Mouse (Mus musculus) ZHBTc4 (cell line): ENCODE data around the gene Sik3.
A peak's percentile ranks its signal among the peaks of the same experiment; 100 is the strongest.

ENCODE experiments used
- DNase-seq: peaks from one replicate; pipeline ENCODE4 v3.0.0-alpha.2; 2011; ENCODE audit warnings: low read depth, low spot score

Gene Sik3

DNA sequence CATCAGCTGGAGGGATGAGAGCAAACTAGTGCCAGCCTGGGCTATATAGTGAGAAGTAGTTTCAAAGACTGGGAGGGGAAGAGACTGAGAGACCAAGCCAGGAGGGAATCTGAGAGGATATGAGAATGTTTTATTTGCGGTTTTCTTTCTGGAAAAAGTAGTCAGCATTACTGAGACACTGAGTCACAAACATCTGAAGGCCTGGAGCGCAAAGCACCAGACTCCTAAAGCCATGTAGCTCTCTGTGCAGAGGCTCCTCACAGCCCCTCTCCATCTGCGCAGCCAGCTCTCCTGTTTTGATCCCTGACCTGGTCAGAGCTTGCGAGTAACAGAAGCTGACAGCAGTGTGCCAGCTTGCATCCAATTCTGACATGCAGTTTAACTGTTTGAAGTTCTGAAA, 175.8 kb downstream of the Sik3 start:
- DNase-seq = no peak

DNA sequence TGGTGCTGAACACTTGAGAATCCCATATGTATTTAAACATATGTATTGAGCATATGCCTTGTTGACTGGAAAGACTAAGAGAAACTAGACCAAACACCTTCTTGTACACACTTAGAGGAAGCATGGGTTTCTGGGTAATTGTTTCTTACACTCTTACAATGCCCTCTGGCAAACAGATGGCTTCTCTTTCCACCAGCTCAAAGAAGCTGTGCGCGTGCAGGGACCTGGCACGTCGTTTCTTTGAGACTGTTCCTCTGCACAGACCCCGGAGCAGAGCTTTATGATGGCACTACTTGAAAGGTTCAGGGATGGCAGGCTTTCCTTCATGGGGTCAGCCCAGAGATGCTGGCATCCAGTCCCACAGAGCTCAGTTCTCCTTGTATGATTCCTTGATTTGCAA, 176.3 kb downstream of the Sik3 start:
- no peak for DNase-seq

DNA sequence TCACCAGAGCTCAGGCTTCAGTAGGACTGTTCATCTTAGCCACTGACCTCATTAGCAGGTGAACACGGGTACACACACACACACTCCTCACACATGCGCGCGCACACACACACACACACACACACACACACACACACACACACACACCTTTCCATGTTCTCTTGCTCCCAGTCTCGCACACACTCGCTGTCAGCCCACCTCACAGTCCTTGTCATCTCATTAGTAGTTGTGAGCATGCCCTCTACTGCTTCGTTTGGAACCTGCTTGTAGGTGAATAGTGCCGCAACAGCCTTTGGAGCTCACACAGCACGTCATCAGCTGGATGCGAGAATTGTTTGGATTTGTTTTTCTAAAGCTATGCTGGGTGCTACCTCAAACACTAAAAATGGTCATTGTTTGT, 176.8 kb downstream of the Sik3 start:
- no peak for DNase-seq

DNA sequence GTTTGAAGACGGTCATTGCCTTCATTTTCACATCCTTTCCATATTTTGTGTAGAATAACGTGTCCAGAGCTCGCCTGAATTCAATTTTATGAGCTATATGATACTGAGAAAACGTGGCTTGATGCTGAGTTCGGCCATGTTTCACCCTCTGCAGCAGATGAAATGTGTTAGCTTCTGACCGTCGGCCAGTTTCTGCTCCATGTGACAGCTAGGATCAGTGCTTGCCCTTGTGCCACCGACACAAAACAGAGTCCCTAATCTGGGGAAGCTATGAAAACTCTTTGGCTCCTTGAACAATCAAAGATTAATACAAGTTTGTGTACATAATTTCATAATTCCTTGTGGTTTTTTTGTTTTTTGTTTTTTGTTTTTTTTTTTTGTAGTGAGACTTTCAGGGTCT, 178.6 kb downstream of the Sik3 start:
- DNase-seq = no peak

DNA sequence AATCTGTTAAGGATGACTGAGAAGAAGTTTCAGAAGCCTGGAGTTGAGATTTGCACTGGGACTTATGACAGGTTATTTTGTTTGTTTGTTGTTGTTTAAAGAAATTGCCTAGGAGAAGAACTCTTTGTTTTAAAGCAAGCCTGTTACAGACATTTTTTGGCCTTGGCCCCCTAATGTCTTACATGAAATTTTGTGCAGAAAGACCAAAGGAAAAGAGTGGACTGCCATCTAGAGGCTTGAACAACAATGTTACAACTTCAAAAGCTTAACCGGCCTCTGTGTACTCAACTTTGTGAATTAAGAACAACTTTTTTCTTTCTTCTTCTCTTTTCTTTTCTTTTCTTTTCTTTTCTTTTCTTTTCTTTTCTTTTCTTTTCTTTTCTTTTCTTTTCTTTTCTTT, 179.0 kb downstream of the Sik3 start:
- DNase-seq = peak; percentile 32

DNA sequence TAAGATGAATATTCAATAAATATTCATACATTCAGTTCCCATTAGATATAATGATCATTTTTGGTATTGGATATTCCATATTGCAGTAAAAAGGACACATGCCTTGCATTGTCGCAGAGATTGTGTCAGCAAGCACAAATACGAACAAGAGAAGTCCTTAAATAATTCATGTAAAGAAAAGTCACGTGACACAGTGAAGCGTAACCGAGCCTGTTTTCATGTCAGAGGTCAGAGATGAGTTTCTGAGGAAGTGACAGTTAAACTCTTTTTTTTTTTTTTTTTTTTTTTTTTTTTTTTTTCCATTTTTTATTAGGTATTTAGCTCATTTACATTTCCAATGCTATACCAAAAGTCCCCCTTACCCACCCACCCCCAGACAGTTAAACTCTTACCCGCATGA, 180.0 kb downstream of the Sik3 start:
- DNase-seq = no peak

DNA sequence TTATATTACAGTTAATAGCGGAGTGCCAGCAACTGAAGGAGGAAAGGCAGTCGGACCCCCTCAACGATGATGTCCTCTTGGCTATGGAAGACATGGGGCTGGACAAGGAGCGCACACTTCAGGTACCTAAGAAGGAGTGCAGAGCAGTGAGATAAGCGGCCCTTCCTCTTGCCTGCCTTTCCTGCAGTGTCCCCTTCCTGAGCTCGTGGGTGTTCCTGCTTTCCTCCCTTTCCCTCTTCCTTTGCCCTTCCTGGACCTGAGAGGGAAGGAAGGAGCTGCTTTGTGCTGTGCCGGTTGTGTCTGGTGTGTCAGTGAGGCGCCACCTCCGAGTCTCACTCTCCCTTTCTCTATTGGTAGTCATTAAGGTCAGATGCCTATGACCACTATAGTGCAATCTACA, 182.2 kb downstream of the Sik3 start:
- no peak for DNase-seq

DNA sequence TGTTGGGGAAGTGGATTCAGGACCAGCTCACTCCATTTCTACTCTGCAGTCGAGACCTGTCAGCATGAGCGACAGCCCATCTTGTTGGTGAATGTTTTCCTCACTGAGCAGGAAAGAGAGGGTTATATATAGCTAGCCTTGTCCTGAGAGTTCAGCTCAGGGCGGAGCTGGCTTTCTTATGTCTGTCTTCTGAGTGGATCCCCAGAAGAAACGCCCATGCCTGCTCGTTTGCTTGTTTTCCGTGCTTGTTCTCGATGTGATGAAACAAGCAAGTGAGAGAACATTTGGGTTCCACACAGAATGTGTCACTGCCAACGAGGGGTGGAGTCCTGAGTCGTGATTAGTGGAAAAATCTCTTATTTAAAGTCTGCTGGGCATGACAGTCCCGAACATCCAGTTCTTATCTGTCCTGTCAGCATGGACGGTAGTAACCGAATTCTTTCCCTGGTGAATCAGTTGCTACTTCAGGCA, 184.1 kb downstream of the Sik3 start:
- DNase-seq = no peak

DNA sequence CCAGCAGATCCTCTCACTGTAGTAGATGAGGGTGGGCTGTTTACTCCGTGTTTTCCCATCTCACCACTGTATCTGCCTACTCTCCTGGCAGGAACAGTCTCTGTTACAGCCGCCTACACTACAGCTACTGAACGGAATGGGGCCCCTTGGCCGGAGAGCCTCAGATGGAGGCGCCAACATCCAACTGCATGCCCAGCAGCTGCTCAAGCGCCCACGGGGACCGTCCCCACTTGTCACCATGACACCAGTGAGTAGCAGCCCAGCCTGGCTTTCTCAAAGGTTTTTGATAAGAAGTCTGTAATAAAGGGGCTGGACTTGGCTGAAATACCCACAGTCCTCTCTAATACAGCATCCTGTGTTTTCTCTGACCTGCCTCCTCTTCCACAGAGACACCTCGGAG, 185.8 kb downstream of the Sik3 start:
- no peak for DNase-seq

DNA sequence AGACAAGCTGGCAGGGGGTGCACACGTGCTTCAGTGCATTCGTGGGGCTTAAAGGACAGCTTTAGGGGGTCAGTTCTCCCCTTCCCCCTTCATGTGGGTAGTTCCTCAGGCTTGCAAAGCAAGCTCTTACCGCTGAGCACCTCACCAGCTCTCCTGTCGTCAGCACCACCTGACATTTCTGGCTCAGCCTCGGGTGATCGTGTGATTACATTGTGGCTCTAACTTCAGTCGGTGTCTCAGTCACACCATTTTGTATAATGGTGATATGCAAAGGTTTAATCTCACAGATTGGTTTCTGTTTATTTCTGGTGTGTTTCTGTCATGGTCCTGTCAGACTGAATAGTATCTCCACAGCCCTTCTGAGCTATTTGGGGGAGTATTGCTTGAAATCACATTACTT, 186.3 kb downstream of the Sik3 start:
- no peak for DNase-seq

DNA sequence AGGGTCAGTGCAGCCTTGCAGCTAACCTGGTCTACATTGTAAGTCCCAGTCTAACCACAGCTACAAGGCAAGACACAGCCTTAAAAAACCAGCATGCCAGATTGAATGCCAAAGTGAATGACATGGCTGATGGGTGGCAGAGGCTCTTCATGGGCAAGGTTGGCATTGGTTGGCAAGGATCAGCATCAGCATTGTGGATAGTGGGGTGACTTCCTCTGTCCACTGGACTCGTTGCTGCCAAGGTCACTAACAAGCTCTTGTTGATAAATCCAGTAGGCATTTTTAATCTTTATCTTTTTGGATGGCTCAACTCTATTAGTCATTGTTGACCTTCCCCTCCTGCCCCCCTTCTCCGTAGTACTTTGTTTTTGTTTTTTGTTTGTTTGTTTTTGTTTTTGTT, 187.0 kb downstream of the Sik3 start:
- DNase-seq = no peak

DNA sequence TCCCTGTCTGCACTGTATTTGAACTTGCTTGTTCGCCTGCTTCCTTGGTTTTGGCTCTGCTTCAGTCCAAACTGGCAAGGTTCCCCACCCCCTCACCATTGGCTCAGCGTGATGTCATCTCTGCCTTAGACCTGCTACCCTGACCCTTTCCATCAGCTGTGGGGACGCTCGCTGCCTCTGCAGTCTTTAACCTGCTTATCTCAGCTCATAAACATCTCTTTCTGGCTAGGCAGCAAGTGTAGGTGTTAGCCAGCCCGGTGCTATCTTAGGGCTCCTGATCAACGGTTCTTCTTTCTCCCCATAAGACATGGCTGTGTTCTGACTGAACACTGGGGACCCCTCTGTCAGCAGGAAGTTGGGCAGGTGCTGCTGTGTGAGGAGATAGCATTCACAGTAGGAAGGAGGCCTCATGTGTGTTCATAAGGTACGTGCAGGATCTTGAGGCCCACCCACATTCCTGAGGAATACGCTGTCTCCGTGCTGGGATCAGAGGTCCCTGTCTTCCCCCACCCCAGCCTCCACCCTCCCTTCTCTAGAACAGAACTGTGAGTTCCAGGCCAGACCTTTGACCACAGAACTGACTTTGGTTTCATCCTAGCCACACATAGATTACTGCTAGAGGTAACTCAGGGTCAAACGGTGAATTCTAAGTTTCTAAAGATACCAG, 194.3 kb downstream of the Sik3 start:
- DNase-seq = no peak

DNA sequence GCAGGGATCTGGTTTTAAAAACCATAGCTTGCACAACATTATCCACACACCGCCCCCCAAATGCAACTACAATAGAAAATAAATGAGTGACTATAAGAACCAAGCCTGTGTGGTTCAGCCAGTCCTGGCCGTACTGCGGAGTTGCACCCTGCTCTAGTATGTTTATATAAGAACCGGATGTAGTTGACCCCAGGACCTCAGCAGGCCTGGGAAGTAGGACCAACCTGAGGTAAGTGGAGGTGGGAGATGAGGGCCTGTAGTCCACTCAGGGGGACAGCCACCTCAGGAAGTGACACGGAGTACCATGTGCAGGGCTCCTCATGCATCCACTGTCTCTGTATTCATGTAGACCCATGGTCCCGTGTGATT, 194.9 kb downstream of the Sik3 start:
- no peak for DNase-seq

DNA sequence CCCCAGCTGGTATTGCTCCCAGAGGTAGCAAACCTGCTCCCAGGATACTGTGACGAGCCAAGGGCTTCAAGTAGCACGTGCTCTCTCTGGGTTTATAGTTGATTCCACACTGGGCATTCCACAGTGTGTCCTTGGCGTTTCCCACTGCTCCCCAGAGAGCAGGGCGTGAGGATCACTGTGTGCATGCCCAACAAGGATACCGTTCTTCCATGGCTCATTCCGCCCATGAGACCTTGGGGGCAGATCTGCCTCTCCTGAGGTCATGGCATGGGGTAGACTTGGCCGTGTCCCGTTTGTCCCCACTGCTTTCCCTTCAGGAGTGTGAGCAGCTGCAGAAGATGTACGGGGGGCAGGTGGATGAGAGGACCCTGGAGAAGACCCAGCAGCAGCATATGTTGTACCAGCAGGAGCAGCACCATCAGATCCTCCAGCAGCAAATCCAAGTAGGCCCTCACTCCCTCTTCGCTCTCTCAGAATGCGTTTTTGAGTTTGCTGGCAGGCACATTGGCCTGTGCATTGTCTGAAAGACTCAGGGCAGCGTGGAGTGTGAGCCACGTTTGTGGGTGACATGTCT, 195.9 kb downstream of the Sik3 start:
- no peak for DNase-seq

DNA sequence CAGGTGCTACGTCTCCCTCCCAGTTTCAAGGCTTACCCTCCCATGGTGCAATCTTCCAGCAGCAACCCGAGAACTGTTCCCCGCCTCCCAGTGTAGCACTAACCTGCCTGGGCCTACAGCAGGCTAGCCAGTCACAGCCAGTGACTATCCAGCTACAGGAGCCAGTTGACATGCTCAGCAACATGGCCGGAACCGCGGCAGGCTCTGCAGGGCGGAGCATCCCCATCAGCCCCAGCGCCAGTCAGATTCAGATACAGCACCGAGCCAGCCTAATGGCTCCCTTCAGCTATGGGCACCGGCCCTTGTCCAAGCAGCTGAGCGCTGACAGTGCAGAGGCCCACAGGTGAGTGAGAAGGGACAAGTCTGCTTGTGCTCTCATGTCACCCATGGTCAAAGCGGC, 197.9 kb downstream of the Sik3 start:
- DNase-seq = peak; percentile 63

DNA sequence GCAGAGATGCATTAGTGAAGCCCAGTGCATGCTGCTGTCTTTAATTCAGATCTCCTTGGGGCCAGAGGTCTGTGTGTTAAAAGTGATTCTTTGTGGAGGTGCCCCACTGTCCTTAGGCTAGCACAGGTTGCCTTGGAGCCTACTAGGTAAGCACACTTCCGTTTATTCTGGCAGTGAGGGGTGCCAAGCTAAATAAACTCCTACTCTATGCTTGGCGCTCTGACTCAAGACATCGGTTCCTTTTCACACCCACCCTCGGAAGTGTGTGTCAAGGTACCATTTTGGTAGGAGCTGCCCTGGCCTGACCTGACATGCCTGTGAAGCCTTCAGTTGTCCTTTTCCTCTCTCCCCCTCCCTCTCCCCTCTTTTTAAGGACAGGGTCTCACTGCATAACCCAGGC, 201.7 kb downstream of the Sik3 start:
- no peak for DNase-seq

DNA sequence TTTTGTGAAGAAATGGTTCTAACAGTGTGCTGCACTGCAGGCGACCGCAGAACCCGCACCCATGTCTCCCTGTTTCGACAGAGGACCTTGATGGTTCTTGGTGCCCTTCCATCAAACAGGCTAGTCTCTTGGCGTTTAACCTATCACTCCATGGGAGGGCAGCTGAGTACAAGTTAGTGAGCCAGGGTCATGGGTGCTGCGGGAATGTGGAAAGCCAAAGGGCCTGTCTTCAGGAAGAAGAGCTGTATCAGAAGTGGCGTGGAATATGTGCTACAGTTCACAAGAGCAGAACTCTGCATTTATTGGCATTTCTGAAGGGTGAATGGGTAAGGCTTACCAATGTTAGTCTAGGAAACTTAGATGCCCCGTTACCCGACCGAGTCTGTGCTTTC, 202.3 kb downstream of the Sik3 start:
- DNase-seq = no peak

DNA sequence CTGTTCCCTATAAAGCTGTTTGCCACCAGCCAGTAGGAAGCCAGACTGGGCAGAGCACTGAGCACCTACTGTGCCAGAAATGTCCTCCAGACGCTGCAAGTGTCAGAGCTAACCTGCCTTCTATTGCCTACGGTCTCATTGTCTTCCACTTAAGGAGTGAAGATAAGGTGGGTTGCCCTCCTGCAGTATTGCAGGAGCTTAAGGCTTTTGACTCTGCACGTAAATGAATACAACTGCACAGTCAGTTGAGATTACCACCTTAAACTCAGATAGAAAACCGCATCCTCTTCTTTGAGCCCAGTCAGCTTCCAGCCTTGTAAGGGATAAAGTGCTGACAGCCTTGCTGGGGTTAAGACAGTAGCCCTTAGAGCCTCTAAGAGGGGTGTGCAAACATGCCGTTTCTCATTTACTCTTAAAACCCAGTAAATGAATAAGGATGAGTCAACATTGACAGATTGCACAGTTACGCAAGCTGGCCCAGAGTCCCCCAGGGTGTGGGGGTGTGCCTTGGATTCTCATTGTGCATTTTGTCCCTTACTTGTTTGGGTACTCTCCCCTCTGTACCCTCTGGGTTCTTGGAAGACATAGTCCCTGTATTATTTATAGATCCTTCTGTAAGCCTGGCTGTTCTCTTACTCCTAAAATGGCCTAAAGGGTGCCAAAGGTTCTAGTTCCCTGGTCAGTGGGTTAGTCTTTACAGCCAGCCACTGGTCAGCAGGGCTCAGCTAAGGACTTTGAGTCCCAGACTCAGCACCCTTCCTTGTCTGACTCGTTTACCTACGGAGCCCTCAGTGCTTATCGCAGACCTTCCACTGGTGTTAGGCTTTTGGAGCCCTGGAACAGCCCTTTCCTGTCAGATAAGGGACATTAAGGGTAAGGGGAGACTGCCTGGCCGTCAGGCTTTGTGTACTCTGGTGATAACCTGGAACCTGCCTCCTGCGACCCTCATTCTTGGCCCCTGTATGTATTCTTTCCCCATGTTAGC, 203.0 kb downstream of the Sik3 start:
- no peak for DNase-seq

DNA sequence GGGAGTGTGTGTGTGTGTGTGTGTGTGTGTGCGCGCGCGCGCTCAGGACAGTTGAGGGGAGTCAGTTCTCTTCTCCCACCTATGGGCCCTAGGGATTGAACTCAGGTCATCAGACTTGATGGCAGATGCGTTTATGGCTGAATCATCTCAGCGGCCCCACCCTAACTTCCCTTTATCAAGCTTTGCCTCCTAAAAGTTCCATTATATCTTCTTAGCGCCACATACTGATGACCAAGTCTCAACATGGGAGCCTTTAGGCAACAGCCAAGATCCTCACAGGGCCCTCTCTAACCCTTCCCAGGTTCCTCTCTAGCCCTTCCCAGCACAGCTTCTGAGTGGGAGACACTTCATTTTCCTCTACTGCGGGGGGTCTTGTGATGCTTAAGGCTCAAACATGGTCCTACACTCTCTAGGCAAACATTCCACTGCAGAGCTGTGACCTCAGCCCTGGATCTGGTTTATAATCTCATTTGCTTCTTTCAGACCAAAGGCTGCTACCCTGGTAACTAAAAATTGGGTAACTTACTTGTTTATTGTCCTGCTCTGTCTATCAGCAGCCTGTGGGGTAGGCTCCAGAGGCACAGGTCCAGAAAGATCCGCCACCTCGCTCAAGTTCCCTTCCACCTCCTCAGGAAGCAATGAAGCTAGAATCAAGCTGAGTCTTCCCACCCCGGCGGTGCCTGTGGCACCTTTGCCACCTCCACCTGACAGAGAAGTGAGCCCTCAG, 204.3 kb downstream of the Sik3 start:
- no peak for DNase-seq

DNA sequence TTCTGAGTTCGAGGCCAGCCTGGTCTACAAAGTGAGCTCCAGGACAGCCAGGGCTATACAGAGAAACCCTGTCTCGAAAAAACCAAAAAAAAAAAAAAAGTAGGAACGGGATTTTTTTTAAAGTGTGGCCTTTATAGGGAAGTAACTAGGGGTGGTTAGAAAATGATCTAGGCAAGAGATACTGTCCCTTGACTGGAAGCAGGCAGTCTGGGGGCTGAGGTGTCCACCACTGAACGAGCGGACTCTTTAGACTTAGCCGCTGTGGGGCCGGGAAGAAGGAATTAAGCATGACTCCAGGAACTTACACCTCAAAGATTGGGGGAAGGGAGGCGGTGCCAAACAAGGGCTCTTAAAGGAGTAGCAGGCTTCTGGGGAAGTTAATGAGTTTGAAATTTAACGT, 205.6 kb downstream of the Sik3 start:
- DNase-seq = no peak

DNA sequence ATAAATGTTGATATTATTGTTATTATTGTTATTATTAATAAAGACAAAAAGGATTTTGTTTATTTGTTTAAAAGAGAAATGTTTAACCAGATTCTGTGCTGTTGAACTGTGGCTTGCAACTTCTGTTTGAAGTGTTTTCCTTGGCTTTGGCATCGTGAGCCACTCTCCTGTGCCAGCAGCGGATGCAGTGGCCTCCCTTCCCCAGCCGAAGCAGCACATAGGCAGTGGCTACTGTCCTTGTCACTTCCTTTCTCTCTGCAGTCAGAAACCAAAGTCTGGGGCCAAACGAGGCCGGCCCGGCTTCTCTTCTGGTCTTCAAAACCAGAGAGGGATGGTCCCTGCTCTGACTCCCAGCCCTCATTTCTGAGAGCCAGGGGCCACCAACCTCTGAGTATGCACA, 210.5 kb downstream of the Sik3 start:
- no peak for DNase-seq

DNA sequence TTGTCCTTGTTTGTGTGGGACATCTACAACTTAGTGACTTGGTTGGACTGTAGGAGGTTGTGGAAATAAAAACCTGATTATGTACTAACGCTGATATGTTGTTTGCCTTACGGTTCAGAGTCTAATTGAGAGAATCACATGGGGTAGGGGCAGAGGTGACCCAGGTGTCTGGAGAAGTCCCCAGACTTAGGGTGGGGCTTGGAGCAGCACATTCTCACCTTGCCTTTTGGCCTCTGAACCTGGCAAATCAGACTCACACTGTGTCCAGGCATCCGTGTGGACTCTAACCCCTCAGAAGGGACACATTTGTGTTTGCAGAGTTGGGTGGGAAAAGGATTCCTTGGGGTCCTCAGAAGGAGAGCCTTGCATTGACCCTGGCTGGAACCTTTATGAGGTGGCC, 211.5 kb downstream of the Sik3 start:
- DNase-seq = no peak
